Mouse (Mus musculus): Measurements from ENCODE around the gene Ppfibp1.

The Ppfibp1 gene

DNA sequence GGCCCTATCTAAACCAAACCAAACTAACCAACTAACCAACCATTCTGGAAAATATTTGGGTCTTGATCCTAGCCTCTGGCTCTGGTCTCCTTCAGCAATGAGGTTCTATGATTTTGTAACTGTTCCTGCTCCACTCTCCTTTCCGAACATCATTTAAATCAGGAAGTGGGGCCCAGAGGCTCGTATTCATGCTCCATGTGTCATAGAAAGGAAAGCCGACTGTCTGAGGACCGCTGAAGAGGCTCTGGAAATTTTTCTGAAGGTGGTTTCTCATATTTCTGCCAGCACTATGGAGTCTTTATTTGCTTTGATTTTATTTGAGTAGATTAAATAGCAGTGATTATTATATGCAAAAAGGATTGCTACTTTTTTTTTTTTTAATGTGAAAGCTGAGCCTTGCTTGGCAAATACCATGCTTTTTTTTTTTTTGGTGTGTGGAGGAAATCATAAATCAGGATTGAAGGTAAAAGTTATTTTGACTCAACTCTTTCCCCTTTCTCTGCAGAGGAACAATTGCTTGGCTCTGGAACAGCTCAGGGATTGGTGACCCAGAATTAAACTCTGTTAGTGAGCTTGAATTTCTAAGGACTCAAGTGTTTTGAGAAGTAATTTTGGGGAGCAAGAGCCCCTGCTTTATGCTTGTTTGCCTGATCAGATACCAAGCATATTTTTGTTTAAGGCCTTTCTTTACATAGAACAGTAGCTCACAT is 25.4 kb downstream of the Ppfibp1 start:
- no peak for DNase-seq (ENCODE audit: low read depth, low spot score)

DNA sequence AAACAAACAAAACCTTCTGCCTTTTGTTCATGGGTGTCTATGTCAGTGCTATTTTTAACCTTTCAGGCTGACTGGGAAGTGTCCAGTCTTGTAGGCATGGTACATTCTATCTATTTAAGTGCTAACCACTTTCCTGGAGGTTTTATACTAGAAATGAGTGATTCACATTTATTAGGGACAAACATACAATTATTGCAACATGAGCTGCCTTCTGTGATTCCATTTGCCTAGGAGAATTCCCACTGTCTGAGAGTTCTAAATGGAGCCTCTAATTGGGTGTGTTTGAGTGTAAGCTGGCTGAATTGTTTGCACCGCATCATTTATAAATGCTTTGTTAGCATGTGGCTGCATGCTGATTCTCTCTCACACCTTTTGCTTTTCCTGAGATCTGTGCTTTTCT is 27.5 kb downstream of the Ppfibp1 start:
- DNase-seq (ENCODE audit: low read depth, low spot score) = no peak

DNA sequence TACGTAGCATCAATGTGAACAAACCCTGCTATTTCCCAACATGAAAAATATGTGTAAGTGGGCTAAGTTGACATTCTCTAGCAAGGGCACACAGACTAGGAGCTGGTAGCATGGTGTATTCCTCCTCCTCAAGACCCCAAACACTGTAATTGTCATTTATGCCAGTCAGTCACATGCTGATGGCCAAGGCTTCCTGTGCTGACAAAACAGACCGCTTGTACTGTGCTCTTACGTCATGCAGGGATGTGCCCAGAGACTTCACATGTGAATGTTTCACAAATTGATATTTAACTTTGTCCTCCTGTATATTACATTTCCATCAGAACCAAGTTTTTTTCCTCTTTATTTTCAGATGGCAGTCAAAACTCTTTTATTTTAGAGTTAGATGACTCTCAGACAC is 29.1 kb downstream of the Ppfibp1 start:
- no peak for DNase-seq (ENCODE audit: low read depth, low spot score)

DNA sequence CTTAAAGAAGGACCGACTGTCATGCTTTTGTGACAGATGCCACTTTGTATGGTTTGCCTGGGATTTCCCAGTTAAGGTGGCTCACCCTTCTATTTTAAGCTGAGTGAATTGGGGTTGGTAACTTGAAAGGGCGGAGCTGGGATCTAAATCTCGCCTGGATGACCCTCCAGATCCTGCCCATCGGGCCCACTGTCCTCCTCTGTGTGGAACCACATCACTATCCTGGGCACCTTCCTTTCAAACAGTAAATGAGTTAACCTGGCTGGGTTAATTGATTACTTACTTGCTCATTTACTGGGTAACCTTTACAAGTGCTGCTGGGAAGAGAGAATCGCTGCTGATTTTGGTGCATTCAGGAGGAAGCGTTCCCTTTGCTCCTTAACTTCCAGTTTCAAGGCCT is 30.1 kb downstream of the Ppfibp1 start:
- DNase-seq (ENCODE audit: low read depth, low spot score) = no peak

DNA sequence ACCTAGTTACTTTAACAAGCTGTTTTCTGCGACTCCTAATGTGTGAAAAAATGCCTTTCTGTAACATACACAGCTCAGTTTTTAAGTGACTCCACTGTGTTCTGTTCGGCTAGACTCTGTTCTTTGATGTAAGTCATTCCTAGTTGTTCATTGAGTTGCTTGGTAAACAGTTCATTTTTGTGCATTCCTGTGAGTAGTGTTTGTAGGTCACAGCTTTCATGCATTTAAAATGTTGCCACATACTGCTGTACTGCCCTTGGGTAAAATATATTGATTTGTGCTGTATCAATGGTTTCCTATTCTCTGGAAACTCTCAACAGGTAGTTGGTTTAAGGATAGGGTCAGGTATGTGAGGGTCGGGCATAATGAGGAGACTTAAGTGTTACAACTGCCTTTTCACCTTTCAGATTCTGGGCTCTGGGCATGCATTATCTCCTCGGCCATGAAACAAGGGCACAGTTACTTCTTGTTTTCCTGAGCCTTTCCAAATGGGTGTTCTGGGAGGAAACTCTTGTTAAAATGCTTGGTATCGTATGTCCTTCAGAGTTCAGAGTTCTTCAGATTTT is 38.2 kb downstream of the Ppfibp1 start:
- no peak for DNase-seq (ENCODE audit: low read depth, low spot score)

DNA sequence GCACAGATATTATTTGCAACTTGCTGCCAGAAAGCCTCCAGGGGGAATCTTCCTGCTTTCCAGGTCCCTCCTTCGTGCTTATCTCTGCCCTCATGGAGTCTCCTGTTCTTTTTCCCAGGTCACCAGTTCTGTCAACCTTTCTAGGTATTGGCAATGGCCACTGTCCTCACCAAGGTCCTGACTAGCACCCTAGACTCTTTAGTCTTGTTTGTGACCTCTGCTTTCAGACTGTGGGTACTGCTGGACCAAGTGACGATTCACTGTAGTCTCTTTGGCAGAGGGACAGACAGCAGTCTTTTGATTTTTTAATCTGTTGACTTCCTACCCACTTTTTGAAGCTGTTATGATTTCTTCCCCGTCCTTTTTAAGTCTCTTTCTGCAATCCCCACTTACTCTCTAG is 39.8 kb downstream of the Ppfibp1 start:
- DNase-seq (ENCODE audit: low read depth, low spot score) = no peak

DNA sequence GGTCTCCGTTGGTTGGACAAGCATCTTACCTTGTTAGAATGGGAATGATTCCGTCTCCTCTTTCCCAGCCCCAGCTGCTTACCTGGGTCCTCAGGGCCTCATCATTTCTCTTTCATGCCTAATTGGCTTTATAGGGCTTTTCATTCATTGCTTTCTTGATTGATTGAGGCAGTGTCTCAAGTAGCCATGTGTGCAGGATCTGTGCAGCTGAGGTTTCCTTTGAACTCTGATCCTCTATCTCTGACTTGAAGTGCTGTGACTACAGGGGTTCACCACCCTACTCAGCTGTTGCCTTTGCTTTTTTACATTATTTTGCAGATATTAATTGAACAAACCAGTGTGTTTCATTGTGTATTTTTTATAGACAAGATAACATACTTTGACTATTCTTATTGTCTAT is 40.7 kb downstream of the Ppfibp1 start:
- DNase-seq (ENCODE audit: low read depth, low spot score) = no peak

DNA sequence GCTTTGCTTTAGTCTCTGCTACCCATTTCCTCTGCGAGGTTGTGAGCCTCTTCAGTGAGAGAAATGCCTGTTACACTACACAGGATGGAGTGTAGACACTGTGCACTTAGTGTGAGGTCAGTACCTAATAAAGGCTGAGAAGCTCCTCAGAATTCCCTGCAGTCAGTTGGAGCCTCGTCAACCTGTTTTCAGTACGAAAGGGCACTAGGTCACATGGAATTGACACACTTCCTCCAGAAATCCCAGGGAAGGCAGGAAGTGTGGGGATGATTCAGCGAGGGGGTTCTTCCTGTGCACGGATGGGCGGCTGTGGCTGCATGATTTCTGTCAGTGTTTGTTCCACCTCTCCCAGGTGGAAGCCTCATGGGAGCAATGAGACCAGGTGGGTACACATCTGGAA is 44.8 kb downstream of the Ppfibp1 start:
- DNase-seq (ENCODE audit: low read depth, low spot score) = no peak

DNA sequence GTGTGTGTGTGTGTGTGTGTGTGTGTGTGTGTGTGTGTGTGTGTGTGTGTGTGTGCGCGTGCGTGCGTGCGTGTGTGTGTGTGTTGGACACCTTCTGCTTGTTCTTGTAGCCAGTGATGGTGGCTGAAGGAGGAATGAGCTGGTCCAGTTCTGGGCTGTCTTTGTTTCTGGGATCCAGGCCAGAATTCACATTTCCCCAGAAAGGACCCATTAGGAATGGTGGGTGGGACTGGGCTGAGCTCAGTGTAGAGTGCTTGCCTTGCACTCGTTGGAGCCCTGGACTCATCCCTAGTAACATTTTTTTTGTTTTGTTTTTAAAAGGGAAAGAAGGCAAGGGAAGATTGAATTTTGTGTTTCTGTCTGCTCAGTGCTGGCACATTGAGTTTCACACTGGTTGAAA is 47.7 kb downstream of the Ppfibp1 start:
- DNase-seq (ENCODE audit: low read depth, low spot score) = no peak

DNA sequence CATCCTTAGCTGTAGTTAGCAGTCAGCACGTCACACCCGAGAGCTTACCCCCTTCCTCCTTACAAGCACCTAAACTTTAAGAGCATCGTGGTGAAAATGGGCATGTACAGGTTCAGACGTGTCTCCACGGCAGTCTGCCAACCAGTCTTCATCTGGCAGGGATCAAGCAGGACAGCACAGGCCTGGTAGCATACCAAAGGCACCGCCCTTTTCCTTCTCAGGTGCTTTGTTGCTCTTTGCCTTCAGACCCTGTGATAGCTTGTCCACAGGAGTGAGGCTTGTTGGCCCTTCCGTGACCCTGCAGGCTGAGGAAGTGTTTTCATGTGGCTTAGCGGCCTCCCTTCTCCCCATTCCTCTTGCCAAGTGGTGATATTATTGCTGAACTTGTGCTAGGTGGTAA is 50.7 kb downstream of the Ppfibp1 start:
- DNase-seq (ENCODE audit: low read depth, low spot score) = no peak

DNA sequence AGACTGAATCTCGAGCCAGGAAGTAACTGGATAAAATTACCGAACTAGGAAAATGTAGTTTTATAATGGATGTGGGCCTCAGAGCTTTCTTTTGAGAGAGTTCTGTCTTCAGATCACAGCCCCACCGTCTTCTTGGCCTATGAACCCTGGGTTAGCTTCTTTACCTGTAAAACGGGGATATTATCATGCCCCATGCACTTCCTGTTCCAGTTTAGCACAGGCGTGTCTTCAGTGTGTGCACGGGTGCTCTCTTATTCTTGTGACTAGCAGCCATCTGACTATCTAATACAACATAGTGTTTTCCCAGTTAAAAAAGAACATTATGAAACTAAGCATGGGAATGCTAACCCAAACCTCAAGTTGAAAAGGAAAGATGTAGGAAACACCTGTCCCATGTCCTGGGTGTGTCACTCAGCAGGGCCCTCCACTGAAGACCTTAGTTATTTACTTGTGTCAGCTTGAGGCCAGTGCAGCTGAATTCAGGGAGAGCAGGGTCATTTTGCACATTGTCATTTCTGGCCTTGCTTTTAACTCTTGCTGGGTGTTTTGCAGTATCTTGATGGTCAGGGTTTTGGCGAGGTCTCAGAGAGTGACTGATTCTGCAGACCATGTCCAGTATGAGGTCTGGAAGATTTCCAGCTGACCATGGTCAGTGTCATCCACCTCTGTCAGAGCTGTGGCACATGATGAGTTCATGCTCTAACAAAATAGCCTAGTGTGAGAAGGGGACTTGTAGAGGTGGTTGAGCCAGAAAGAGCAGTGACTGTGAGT is 53.4 kb downstream of the Ppfibp1 start:
- DNase-seq (ENCODE audit: low read depth, low spot score) = no peak

DNA sequence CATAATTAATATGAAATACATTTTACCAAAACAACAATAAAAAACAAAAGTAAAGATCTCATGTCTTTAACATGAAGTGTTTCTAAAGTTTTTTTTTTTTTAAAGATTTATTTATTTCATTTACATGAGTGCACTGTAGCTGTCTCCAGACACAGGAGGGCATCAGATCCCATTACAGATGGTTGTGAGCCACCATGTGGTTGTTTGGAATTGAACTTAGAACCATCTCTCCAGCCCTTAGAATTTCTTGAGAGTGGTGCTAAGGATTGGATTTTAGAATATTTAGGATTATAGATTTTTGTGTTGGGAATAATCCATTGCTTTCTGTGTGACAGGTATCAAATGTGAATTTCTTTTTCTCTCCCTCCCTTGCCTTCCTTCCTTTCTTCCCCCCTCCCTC is 55.7 kb downstream of the Ppfibp1 start:
- no peak for DNase-seq (ENCODE audit: low read depth, low spot score)

DNA sequence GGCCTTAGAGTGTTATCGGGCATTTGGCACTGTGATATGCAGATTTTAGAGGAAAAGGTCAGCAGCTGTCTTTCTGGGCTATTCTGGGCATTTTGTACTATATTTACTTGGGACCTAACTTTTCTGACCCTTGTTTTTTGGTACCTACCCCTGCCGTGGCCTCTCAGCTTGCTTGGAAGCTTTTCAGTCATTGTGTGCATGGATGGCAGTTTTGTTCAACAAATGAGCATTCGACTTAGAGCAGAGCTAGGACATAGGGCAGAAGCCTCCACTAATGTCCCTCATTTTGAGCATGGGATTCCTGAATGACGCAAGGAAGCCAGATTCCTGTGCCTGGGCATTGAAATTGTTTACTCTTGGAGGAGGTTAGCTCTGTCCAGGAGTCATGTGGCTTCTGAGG is 56.5 kb downstream of the Ppfibp1 start:
- no peak for DNase-seq (ENCODE audit: low read depth, low spot score)

DNA sequence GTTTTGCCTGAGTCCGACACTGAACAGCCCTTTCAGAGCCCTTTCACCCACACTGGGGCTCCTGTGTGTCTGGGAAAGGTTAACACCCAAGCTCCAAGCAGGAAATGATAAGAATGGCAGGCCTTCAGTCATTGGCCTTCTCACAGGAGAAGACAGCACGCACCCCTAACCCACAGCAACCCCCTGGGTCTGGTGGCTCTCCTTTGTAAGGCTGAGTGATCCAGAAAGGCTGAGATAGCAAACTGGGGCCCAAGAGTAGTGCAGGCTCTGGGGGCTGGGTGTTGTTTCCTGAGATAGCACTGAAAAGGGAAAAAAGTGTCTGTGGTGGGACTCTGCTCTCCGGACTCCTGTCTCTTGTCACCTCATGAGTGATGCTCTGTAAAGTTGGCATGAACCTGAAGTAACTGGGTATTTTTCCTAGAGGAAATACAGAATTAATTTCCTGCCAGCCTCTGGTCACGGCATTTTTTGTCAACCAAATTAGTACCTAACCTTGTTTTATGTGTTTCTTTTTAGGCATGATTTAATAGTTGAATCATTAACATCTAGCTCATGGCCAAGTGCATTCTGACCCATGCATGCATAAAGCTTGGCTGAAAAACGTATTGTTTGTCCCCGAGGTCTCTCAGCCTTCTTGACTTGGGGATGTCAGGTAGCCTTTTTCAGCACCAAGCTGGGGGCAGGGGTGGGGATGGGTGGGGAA is 58.2 kb downstream of the Ppfibp1 start:
- no peak for DNase-seq (ENCODE audit: low read depth, low spot score)

DNA sequence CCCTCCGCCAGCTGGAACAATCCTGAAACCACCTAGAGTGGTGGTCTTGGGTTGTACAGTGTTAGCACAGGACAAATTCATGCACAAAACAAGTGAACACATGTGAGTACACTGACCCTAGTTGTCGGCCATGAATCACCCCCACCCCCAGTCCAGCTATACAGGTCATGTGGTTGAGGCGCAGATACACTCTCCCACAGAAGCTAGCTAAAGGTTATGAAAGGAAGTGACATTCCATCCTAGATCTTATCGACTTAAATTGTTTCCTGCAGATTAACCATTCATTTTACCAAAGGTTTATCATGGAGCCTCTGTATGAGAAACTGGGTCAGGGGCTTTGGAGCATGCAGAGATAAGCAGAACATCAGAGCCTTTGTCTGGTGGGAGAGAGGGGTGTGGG is 58.9 kb downstream of the Ppfibp1 start:
- DNase-seq (ENCODE audit: low read depth, low spot score) = no peak

DNA sequence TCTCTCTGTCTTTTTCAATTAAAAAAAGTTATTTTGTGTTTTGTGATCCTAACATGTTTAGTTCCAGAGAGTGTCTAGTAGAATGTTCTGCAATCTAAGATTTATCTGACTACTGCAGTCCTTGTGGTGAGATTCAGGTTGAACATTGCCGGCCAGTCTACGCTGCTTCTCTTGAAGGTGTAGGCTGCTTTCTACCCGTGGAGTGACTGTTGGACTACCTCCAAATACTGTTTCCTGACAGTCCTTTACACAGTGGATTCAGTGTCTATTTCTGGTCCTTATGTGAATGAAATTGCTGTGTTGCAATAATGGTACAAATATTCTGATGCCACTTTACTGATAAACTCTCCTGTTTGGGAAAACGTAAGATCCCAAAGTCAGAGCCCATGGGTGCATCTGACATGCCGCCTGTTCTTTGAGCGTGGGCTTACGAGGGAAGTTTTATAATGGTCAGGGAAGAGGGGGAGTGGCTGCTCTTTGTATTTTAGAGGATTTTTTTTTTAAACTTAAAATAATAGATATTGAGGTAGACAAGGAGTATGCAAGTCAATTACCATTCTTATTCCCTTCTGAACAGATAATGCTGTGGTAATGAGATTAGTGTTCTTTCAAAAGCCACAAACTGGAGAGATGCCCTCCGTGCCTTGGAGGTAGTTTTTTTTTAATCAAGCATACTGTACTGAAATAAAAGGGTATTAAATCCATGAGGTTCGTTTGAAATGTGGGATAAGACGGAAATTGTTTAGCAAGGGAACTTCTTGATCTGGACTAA is 61.6 kb downstream of the Ppfibp1 start:
- no peak for DNase-seq (ENCODE audit: low read depth, low spot score)

DNA sequence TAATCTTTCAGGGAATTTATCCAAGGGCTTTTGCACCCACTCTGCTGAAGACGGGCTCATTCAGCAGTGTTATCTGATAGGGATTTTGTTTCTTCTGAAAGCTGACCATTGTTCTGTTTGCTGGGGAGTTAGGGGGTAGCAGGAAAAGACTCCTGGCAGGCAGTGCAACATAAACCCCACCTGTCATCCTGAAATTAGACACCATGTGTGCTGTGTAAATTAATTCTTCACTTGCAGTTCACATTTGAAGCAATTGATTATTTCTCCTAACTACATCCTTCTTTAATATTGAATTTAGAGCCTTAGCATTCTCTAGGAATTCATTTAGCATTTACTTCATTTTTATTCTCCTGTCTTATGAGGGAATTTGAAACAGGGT is 62.2 kb downstream of the Ppfibp1 start:
- DNase-seq (ENCODE audit: low read depth, low spot score) = no peak

DNA sequence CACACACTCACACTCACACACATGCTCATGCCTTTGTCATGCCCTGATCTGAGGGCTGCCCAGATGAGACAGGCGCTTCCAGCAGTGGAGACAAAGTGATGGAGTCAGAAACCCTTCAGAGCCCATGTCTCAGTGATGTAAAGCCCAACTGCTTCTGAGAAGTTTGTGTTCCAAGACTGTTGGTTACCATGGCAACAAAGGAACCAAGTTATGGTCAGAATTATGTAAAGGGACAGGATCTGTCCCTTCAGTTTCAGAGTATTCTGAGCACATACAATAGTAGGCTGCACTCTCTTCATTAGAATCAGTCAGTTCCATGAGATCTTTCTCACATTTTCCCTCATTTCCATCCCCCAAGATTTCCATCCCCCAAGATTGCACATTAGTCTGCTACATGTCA is 66.0 kb downstream of the Ppfibp1 start, which contains the start of gene 1700034J05Rik:
TSS of gene 1700034J05Rik (minus strand) at position 165 of the 400 bp plus-strand sequence.
- no peak for DNase-seq (ENCODE audit: low read depth, low spot score)

DNA sequence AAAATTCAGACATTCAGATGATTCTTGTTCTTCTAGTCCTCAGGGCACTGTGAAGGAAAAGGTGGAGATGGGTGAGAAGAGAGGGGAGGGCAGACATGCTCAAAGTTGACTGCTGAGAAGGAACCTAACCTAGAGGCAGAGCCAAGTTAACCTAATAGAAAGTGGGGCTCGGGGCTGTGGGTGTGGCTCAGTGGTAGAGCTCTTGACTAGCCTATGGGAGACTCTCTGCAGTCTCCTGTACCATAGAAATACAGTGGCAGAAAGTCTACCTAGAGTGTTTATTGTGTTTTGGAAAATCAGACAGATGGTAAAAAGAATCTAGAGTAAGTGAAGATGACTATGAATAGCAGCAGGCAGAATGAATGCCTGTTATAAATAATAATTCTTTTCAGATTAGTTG is 67.2 kb downstream of the Ppfibp1 start:
- DNase-seq (ENCODE audit: low read depth, low spot score) = no peak

DNA sequence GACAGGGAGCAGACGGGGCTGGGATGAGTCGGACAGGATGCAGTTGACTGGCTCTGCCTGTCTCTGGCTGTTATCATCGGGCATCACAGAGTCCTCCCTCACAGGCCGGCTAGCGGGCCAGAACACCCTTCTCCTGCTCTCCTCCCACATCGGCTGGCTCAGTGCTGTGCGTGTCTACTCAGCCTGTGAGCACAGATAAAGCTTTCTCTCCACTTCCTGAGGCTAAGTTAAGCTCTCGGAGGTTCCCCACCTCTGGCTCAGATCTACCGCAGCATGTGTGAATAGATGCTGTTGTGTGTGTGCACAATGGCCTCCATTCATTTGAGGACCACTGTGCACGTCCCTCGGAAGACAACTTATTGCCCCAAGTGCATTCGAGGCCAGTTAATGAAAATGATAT is 67.6 kb downstream of the Ppfibp1 start:
- no peak for DNase-seq (ENCODE audit: low read depth, low spot score)

DNA sequence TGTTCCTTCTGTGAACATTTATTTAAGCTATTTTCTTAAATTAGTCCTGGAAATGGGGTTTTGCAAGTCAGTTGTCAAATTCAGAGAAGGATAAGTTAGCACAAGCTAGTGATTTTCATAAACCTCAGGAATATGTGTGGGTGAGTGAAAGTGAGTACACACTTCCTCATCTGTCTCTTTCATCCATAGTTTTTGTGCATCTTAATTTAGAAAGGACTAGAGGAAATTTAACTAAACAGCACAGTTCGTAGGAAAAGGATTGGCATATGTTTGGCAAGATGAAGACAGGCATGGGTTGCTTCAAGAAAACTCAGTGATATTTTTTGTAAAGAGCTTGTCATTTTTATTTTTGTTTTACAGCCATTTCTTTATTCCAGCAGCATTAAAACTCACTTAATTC is 68.7 kb downstream of the Ppfibp1 start:
- DNase-seq (ENCODE audit: low read depth, low spot score) = no peak

DNA sequence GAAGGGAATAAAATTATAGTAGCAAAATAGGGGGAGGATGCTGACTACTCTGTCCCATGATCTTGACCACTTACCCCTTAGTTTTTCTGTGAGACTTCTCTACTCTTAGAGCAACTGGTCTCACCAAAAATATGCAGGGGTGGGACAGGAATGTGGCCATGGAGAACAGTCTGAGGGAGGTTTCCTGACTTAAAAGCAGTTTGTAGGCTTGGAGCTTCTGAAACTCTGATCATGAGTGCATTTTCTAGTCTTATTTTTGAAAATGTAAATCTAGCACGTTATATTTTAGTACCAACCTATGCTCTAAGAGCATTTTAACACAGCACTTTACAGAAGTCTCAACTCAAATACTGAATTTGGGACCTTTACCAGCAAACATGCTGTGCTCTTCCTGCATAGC is 70.4 kb downstream of the Ppfibp1 start:
- DNase-seq (ENCODE audit: low read depth, low spot score) = no peak
